Mouse (Mus musculus): ENCODE measurements around the gene Irf2bp1.

The Irf2bp1 gene

DNA sequence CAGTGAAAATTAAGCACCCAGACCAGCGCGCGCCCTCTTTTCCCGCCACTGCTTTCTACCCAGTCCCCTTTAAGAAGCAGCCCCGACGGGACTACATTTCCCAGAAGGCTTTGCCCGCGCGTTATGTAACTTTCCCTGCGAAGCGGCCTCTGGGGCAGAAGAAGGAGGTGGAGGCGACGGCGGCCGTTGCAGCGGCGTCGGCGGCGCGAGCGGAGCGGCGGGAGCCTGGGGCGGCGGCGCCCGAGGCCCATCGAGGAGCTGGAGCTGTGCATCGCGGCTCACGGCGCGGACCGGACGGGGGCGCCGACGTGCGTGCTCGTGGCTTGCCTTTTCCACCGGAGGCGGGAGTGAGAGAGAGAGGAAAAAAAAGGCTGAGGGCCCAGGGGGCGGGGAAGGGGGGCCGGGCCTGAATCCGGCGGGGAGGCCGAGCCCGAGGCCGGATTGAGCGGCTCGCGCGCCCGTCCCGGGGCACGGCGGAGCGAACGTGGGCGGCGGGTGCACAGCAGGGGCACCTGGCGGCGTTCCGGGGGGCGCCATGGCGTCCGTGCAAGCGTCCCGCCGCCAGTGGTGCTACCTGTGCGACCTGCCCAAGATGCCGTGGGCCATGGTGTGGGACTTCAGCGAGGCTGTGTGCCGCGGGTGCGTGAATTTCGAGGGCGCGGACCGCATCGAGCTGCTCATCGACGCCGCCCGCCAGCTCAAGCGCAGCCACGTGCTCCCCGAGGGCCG lies at the start of gene Irf2bp1:
Gene Irf2bp1 (plus strand): TSS at position 143 of the 729 bp plus-strand sequence.
- DNase-seq = peak; percentile 97

DNA sequence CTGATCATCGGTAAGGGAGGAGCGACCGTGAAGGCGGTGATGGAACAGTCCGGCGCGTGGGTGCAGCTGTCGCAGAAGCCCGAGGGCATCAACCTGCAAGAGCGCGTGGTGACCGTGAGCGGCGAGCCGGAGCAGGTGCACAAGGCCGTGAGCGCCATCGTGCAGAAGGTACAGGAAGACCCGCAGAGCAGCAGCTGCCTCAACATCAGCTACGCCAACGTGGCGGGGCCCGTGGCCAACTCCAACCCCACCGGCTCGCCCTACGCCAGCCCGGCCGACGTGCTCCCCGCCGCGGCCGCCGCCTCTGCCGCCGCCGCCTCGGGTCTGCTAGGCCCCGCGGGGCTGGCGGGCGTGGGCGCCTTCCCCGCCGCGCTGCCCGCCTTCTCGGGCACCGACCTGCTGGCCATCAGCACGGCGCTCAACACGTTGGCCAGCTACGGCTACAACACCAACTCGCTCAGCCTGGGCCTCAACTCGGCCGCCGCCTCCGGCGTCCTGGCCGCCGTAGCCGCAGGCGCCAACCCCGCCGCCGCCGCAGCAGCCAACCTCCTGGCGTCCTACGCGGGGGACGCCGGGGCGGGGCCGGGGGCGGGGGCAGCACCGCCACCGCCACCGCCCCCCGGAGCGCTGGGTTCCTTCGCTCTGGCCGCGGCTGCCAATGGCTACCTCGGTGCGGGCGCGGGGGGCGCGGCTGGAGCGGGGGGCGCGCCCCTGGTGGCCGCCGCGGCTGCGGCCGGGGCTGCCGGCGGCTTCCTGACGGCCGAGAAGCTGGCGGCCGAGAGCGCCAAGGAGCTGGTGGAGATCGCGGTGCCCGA lies 46.1 kb upstream of the Irf2bp1 start:
- peak; percentile 82 for DNase-seq

DNA sequence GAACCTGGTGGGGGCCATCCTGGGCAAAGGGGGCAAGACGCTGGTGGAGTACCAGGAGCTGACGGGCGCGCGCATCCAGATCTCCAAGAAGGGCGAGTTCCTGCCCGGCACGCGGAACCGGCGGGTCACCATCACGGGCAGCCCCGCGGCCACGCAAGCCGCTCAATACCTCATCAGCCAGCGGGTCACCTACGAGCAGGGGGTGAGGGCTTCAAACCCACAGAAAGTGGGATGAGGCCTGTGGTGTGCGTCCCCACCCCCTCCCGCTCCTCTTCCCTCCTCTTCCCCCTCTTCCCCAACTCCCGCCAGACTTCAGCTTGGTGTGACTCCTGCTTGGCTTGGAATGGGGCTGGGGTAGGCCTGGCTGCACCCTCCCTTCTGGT lies 45.5 kb upstream of the Irf2bp1 start:
- peak; percentile 73 for DNase-seq

DNA sequence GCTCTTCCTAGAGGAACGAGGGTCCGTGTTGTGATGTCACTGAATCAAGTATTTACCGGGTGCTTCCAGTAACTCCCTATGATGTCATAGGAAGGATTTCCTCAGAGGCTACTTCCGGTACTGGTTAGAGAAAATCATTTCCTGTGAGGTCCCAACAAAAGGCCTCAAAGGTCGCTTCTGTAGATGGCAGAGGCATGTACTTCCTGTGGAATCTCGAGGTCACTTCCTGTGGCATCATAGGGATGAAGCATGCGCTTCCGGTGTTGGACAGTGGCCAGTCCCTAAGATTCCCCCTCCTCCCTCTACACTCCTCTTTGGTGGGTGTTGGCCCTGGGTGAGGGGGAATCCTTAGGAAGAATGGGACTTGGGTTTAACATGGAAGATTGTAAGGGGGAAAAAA lies 44.4 kb upstream of the Irf2bp1 start:
- peak; percentile 40 for DNase-seq

DNA sequence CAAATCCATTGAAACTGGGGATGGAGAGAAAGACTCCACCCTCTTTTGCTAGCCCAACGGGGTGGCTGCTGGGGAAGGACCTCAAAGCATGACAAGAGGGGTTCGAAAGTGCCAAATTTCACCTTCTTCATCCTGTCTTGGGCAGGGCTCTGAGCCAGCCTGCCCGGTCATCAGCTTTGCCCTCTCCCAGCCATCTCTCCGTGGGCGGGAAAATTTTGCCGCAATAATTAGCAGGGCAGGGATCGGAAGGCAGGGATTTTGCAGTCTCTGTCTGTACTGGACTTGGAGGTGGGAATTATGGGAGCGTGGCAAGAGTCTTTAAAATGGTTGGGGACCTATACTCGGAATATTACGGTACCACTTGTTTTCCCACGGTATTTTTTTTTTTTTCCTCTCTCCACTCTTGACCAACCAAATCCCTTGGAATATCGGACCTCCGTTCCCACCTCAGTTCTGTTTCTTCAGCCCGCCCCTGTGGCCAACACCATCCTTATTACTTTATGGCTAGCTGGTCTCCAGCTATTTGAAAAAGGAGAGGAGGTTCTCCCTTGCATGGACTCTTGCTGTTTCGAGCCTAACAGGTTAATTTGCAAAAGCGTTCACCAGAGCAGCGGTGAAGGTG lies 41.6 kb upstream of the Irf2bp1 start:
- DNase-seq = no peak

DNA sequence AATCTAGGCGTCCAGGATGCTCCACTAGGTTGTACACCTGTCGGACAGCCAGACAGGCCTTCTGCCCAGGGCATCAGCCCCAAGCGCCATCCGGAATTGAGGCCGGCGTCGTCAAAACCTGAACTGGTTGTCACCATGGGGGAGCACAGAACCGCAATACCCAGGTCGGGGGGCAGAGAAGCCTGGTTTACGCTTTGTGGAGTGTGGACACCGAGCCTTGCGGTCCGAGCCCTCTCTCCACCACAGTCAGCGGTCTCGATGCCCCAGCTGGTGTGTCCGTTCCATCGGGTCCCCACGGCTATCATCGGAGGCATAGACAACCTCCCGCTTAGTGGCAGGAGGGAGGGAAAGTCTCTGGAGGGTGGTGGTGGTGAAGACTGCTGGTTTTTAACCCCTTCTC lies 41.0 kb upstream of the Irf2bp1 start:
- DNase-seq = no peak

DNA sequence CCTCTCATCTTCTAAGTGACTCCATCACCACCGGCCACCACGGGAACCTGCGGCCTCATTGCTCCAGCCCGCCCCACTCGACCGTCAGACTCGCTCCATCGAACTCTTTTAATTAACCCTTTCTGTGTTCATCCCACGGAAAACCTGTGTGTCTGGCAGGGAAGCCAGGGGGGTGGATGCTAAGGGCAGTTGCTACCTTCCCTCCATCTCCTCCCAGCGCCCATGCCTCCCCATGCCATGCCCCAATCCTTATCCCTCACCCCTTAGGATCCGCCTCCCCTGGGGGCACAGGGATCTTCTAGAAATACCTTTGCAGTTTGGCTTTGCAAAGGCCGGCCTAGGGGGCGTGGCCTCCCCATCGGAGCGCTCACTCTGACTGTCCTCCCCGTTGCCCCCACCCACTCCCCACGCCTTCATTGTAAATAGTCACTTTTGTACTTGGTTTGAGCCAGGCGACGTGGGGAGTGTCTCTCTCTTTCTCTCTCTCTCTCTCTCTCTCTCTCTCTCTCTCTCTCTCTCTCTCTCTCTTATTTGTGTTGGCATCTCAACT lies 40.5 kb upstream of the Irf2bp1 start:
- DNase-seq = peak; percentile 41

DNA sequence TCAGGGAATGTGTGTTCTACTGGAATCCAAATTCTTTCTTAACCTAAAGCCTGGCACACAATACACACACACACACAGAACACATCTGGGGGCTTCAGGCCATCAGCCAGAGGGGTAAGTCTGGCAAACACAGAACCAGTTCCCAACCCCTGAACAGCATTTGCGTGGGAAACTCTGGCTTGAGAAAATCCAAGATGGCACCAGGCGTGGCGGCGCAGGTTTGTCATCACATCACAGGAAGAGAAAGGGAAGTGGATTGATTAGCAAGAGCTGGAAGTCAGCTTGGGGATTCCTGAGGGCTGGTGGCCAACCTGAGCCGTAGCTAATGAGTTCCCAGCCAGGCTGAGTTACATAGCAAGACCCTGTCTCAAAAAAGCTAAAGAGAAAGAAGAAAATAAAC lies 38.5 kb upstream of the Irf2bp1 start:
- DNase-seq = no peak

DNA sequence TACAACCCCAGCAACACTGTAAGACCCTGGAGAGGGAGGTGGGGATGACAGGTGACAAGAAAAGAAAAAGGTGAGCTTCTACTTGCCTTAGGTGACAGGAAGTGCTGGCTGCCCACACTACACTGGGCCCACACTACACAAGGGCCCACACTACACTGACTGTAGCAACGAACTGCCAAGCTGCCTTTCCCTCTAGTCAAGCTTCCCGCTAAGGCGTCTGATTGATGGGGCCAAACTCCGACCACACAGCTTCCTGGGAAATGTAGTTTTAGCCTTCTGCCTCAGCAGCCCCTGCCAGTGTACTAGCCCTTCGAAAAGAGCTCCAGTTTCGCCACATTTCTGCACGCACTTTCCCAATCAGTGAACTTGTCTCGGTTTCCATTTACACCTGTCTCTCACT lies 36.2 kb upstream of the Irf2bp1 start:
- DNase-seq = no peak

DNA sequence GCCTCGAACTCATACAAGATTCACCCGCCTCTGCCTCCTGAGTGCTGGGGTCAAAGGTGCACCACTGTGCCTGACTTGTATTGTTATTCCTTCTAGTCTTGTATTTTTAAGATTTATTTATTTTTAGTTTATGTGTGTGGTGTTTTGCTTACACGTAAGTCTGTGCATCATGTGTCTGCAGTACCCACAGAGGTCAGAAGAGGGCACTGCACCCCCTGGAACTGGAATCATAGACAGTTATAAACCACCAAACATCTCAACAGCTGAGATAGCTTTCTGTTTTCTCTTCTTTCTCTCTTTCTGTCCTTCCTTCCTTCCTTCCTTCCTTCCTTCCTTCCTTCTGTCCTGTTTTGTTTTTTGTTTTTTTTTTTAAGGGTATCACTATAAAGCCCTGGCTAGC lies 32.9 kb upstream of the Irf2bp1 start:
- DNase-seq = no peak

DNA sequence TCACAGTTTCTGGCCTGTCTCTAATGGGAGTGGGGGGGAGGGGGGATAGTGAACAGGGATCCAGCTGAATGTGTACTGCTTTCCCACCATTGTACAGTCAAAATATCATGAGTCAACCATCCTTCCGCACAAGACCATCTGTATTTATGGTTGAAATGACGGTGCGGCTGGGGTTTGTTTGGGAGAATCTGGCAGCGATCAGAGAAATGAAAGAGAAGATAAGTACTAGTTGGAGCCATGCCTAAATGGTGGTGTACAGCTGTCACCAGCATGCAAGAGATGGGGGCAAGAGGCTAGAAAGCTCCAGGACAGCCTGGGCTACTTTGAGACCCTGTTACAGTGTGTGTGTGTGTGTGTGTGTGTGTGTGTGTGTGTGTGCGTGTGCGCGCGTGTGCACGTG lies 25.5 kb upstream of the Irf2bp1 start:
- no peak for DNase-seq

DNA sequence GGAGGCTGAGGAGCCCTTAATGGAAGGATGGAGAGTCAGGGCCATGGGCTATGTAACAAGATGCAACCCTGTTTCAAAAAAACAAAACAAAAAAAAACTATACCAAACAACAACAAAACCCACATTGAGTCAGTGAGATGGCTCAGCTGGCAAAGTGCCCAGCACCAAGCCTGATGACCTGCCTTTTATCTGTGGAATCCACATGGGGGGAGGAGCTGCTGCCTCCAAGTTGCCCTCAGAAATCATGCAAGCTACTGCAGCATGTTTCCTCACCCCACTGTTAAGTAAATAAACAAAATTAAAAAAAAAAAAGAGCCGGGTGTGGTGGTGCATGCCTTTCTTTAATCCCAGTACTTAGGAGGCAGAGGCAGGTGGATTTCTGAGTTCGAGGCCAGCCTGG lies 17.3 kb upstream of the Irf2bp1 start:
- peak; percentile 31 for DNase-seq

DNA sequence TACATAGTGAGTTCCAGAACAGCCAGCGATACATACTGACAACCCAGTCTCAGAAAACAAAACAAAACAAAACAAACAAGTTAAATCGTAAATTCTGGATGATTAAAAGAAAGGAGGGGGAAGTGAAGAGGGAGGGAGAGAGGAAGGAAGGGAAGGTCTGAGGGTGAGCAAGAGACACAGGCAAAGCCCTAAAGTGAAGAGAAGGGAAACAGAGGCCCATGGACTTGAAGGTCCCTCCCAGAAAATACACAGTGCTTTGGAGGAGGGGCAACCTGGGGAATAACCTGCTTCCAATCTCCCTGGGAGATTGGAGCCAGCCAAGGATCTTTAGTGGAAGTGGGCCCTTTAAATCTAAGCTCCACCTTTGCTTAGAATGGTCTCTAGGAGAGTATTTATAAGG lies 16.7 kb upstream of the Irf2bp1 start, which contains the start of gene Nanos2:
Gene Nanos2 (plus strand): TSS at position 301 of the 400 bp plus-strand sequence.
- DNase-seq = no peak

DNA sequence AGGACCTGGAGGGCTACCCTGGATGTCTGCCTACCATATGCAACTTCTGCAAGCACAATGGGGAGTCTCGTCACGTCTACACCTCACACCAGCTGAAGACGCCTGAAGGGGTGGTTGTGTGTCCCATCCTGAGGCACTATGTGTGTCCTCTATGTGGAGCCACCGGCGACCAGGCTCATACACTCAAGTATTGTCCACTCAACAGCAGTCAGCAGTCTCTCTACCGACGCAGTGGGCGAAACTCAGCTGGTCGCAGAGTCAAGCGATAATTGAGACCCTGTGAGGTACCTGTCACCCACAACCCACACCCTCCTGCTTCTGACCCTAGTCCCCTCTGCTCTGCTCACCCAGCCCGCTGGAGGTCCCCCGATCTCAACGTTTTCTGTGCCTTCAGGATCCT lies 16.1 kb upstream of the Irf2bp1 start:
- peak; percentile 58 for DNase-seq

DNA sequence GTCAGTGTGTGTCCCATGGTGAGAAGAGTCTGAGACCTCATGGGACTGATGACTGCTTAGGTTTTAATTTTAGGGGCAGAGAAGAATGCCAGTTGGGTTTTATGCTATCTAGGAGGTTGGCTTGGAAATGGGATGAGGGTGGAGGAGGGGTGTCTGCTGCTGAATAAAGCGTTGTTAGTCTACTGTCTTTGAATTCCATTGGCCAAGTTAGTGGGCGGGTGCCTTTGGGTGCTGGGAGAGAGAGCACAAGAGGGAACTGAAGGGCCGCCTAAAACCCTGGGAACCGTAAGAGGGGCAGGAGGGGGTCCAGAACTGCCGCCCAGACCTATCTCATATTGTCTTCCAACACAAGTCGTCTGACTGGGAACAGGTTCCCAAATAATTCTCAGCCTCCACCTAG lies 15.1 kb upstream of the Irf2bp1 start:
- peak; percentile 63 for DNase-seq

DNA sequence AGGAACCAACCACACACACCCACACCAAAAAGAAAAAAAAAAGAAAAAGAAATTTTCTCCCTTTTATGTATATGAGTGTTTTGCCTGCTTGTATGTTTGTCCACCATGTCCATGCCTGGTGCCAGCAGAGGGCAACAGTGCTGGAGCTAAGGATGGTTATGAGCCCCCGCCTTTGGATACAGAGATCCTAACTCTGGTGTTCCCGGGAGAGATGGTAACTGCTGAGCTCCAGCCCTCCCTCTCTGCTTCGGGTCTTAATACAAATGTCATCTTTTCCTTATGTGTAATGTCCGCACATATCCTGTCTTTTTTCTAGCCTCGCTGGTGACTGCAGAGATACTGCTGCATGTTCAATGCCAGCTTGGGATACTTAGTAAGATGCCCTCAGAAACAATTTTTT lies 13.8 kb upstream of the Irf2bp1 start:
- DNase-seq = peak; percentile 74

DNA sequence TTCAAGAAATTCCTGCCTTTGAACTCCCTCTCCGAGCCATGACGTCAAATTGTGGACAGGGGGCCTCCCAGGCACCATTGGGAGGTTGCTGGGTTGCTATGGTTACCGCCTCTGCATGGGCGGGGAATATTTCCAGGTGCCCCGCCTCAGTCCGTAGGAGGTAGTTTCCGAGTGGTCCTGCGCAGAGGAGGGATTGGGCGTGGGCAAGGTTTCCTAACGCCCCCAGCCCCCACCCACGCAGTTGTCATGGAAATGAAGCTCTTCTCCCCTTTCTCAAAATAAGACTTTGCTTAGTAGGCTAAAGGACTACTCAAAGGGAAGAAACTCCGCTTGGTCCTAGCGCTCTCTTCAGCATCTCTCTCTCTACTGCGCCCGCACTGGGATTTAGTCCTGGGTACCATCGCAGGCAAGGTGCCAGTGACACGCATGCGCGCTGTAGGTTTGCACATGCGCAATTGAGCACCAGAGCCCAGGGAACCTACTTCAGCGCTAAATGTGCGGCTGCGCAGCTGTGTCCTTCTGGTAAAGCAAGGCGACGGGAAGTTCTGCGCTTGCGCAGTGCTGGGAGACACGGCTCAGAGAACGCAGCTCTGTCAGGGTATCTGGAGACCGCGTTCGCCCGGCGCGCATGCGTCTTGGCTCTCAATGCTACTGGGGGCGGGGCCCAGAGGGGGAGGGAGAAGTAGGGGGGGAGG lies 13.1 kb upstream of the Irf2bp1 start, which contains the start of gene Mypop:
Gene Mypop (plus strand): TSS at position 645 of the 695 bp plus-strand sequence.
- peak; percentile 100 for DNase-seq

DNA sequence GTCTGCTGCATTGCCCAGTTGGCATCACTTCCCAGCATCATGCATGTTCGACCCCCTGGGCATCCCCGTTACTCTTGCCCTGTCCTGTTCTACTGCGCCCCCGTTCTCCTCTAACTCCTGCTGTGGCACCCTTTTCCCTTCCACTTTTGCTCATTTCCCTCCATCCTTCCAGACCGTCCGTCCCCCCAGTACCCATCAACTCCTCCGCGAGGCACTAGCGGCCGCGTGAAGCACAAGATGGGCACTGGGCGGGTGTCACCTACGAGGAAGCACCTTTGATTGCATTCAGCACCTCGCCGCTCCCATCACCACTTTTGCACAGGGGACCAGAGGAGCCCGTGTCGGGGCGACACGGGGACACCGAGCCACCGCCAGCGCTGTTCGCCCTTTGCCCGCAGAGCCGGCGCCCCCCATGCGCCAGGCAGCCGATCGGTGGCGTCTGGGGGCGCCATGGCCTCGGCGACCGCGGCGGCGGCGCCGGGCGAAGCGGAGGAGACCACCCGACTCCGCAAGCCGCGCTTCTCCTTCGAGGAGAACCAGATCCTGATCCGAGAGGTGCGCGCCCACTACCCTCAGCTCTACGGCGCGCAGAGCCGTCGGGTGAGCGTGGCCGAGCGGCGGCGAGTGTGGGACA lies 12.1 kb upstream of the Irf2bp1 start:
- peak; percentile 84 for DNase-seq

DNA sequence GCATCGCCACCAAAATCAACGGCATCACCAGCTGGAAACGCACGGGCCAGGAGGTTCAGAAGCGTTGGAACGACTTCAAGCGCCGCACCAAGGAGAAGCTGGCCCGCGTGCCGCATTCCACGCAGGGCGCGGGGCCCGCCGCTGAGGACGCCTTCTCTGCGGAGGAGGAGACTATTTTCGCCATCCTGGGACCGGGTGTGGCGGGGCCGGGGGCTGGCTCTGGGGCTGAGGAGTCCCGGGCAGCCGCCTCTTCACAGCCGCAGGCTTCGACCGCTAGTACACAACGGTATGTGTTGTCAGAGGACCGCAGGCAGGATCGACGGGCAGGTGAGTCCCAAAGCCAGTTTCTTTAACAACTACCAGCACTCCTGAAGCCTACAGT lies 11.6 kb upstream of the Irf2bp1 start:
- DNase-seq = peak; percentile 70

DNA sequence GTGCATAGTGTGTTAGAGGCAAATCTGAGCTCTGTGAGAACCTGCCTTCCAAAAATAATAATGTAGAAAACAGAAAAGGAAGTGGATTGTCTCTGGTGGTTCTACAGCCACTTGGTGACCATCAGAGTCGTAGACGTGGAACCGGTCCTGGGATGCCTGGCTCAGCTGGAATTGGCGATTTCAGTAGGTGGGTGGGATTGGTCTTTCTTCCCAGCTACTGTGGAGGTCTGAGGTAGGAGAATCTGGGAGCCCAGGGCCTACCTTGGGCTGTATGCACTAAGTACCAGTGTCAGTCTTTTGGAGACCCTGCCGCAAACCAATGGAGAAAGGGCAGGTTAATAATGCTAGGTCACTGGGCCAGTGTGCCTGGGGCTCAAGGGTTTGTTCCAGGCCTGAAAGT lies 10.8 kb upstream of the Irf2bp1 start:
- peak; percentile 43 for DNase-seq

DNA sequence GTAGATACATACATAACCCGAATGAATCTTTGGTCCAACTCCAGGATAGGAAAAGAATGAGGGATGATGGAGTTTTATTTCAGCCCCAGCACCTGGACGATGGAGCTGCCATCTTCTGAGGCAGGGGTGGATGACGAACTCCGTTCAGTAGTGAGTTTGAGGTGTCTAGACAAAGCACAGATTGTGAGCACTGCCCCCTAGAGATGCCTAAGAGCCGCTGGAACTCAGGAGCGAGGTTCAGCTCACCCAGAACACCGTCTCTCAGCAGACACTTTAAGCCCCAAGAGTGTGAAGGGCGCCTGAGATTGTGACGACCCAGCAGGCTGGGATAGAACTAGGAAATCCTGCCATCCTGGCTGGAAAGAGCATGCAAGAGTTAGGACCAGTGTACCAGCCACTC lies 5.0 kb upstream of the Irf2bp1 start:
- peak; percentile 32 for DNase-seq

DNA sequence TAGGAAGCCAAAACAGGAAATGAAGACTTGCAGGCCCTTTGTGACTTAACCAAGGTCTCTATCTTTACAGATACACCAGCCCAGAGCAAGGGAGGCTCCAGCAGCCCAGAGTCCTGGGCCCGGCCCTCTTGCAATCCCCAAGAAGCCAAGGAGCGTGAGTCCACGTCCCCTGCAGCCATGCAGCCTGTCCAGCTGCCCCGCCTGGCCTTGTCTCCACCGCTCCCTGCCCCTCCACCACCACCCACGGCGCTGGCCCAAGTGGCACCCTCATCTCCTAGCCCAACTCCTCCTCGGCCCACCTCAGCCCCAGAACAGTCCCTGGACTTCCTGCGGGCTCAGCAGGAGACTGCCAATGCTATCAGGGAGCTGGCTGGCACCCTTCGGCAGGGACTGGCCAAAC lies 3.4 kb upstream of the Irf2bp1 start:
- DNase-seq = peak; percentile 63
